Mouse (Mus musculus) v-Abl transformed pro-B cells (cell line): ENCODE results near the gene Myo9a.
"Not testable (repeated sequence)": the region's sequence is repeated elsewhere in the genome, so short reads cannot be mapped to it uniquely, and the experiment has no call there.

Source experiments
- in situ Hi-C, 2 experiments: fragments of 400-800 bp; cut with MboI; formaldehyde crosslinking; loops; one replicate each; pipeline ENCODE4 v1.15.1; 2025; ENCODE audit not compliant: unreplicated experiment in 2 of 2

Myo9a gene

GRCm38 (mm10) chr9:59749581-59750265 lies 973 bp upstream of the Myo9a start:
- in situ Hi-C loops = no loop called here

GRCm38 (mm10) chr9:59751066-59751581 lies 428 bp downstream of the Myo9a start:
- in situ Hi-C loops = no loop called here

- in situ Hi-C loops = no loop called here
Measured at GRCm38 (mm10) chr9:59751966-59752365, 1.3 kb downstream of the Myo9a start.

- in situ Hi-C loops = no loop called here
Measured at GRCm38 (mm10) chr9:59755199-59755598, 4.5 kb downstream of the Myo9a start.

- in situ Hi-C loops = not testable (repeated sequence)
Measured at GRCm38 (mm10) chr9:59757016-59757415, 6.3 kb downstream of the Myo9a start.

GRCm38 (mm10) chr9:59760515-59760914 lies 9.8 kb downstream of the Myo9a start:
- in situ Hi-C loops = no loop called here

GRCm38 (mm10) chr9:59766966-59767461 lies 16.3 kb downstream of the Myo9a start:
- in situ Hi-C loops = not testable (repeated sequence)

- in situ Hi-C loops = not testable (repeated sequence)
Measured at GRCm38 (mm10) chr9:59806046-59806774, 55.5 kb downstream of the Myo9a start.

- in situ Hi-C loops = no loop called here
Measured at GRCm38 (mm10) chr9:59884551-59884950, 133.9 kb downstream of the Myo9a start.

GRCm38 (mm10) chr9:59903382-59903781 lies 152.7 kb downstream of the Myo9a start:
- in situ Hi-C loops = no loop called here

GRCm38 (mm10) chr9:59914761-59915160 lies 164.1 kb downstream of the Myo9a start:
- in situ Hi-C loops = no loop called here

- in situ Hi-C loops = no loop called here
Measured at GRCm38 (mm10) chr9:59930248-59930647, 179.6 kb downstream of the Myo9a start.

GRCm38 (mm10) chr9:59935866-59936265 lies 185.2 kb downstream of the Myo9a start:
- in situ Hi-C loops = not testable (repeated sequence)

GRCm38 (mm10) chr9:59938529-59938928 lies 187.8 kb downstream of the Myo9a start:
- in situ Hi-C loops = no loop called here

- in situ Hi-C loops = no loop called here
Measured at GRCm38 (mm10) chr9:59939691-59940090, 189.0 kb downstream of the Myo9a start.

- in situ Hi-C loops = no loop called here
Measured at GRCm38 (mm10) chr9:59940913-59941884, 190.5 kb downstream of the Myo9a start.

GRCm38 (mm10) chr9:59941885-59942350 lies 191.2 kb downstream of the Myo9a start:
- in situ Hi-C loops = no loop called here

GRCm38 (mm10) chr9:59942501-59943085 lies 191.9 kb downstream of the Myo9a start:
- in situ Hi-C loops = no loop called here

GRCm38 (mm10) chr9:59943826-59944225 lies 193.1 kb downstream of the Myo9a start:
- in situ Hi-C loops = no loop called here

GRCm38 (mm10) chr9:59945241-59945640 lies 194.5 kb downstream of the Myo9a start:
- in situ Hi-C loops = no loop called here
